Comparison of ENCODE assay signal across 14 mouse cellular contexts in the genomic region with DNA sequence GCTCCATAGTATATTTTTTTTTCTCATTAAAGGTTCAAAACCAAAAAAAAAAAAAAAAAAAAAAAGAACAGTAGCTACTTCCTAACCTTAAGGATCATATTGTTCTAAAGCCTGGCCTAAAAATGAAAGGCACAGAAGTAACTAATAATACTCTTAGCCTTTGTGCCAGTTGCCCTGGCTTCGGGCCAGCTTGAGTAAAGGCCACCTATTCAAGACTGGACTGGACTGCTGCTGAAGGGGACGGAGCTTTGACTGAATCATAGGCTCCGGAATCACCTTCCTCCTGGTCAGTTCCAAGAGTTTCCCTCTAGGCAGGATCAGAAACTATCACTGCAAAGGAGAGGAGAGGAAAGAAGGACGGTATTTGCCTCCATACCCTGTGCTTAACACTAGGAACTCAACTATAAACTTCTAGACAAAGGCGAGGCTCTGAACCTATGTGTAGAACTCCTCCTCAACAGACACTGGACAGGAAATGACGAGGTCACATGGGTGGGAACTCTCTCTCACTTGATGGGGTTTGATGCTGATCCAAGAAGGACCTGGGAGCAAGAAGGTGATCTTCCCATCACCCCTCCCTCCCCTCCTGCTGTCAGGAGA. TPM values are rescaled to one million over a fixed set of nuclear protein-coding genes. Genes with fewer than 3 reads are reported as not detected.
DNase-seq lines count a peak whose midpoint lies in the region; ATAC-seq and TF ChIP-seq lines count a peak whose summit lies in the region.
"Had no signal": no experiment of that assay in that cellular context is flagged by ENCODE, and none has a peak within 500 bp of the region (broad histone marks: within the 10 kb centered on the region; RNA-seq: fewer than 3 reads in every experiment).

No protein-coding gene starts in this region.

- no peaks in the 10 kb centered on the region for H3K9me3 ChIP-seq in lung, embryonic 14.5 days (ENCODE audit: low read depth, low read length)
- H3K9me3 ChIP-seq in neural tube, embryonic 15.5 days (replicated peaks), result no peaks in the 10 kb centered on the region
- H3K9me3 ChIP-seq: intestine, embryonic 15.5 days had no signal

- DNase-seq in lung, embryonic 14.5 days, result peak; percentile 27
- DNase-seq in lung, postnatal 4 days, result no peak
- peak; percentile 90 for DNase-seq in adipocyte (ENCODE audit: low spot score)
- DNase-seq in gastrocnemius, postnatal 10 days, result peak; percentile 26
- peak; percentile 80 for DNase-seq in kidney, postnatal 10 days
- DNase-seq in layer of hippocampus, postnatal 25 days (ENCODE audit: extremely low spot score in 1 of 2, low spot score in 1 of 2), result no peak
- DNase-seq: lung, adult 2 months had no signal

- 66% methylated on average over 6 of the region's 6 CpGs for WGBS in lung, embryonic 14.5 days
- 78% methylated on average over 6 of the region's 6 CpGs for WGBS in neural tube, embryonic 15.5 days

- H3K4me2 ChIP-seq in lung, embryonic 14.5 days, result no peak overlapping the region
- no peak overlapping the region for H3K4me2 ChIP-seq in neural tube, embryonic 15.5 days
- H3K4me2 ChIP-seq: intestine, embryonic 15.5 days had no signal

- TF ChIP-seq CTCF in lung, embryonic 14.5 days (IDR thresholded peaks at IDR 0.05; ENCODE audit: low read depth), result no peak

- H3K9ac ChIP-seq in lung, embryonic 14.5 days, result no peak overlapping the region
- no peak overlapping the region for H3K9ac ChIP-seq in neural tube, embryonic 15.5 days (replicated peaks)
- H3K9ac ChIP-seq: intestine, embryonic 15.5 days had no signal

- no peak overlapping the region for H3K4me3 ChIP-seq in lung, embryonic 14.5 days (ENCODE audit: low read depth, low read length)
- no peak overlapping the region for H3K4me3 ChIP-seq in neural tube, embryonic 15.5 days (replicated peaks)
- H3K4me3 ChIP-seq: intestine, embryonic 15.5 days; myocyte had no signal

- ATAC-seq in lung, embryonic 14.5 days (ENCODE audit: insufficient read depth), result no peak
- ATAC-seq in neural tube, embryonic 15.5 days (ENCODE audit: low FRiP score), result no peak
- no peak for ATAC-seq in erythroblast, adult 5-6 weeks (replicated peaks; ENCODE audit: low FRiP score, poor library complexity, severe bottlenecking)
- ATAC-seq: intestine, embryonic 15.5 days had no signal

- H3K36me3 ChIP-seq in lung, embryonic 14.5 days (ENCODE audit: insufficient read depth), result no peaks in the 10 kb centered on the region
- H3K36me3 ChIP-seq in neural tube, embryonic 15.5 days, result no peaks in the 10 kb centered on the region
- H3K36me3 ChIP-seq: intestine, embryonic 15.5 days had no signal

- H3K27ac ChIP-seq in lung, embryonic 14.5 days (ENCODE audit: low read depth), result no peak overlapping the region
- H3K27ac ChIP-seq in neural tube, embryonic 15.5 days (replicated peaks), result no peak overlapping the region
- H3K27ac ChIP-seq: intestine, embryonic 15.5 days had no signal

- H3K4me1 ChIP-seq in lung, embryonic 14.5 days (ENCODE audit: insufficient read depth), result no peaks in the 10 kb centered on the region
- H3K4me1 ChIP-seq in neural tube, embryonic 15.5 days, result no peaks in the 10 kb centered on the region
- H3K4me1 ChIP-seq: intestine, embryonic 15.5 days had no signal

- H3K27me3 ChIP-seq in lung, embryonic 14.5 days (ENCODE audit: insufficient read depth, low read length), result no peaks in the 10 kb centered on the region
- H3K27me3 ChIP-seq in neural tube, embryonic 15.5 days (replicated peaks), result no peaks in the 10 kb centered on the region
- H3K27me3 ChIP-seq: intestine, embryonic 15.5 days had no signal

RNA-seq across cellular contexts. Expression of gene Rbp7, which starts 3.2 kb away (rescaled TPM):
- polyA plus RNA-seq in lung, embryonic 14.5 days (2014; fragmentation: Nextera tagmentation; extraction: Ambion mirVana), result 1.4 and 1.7 TPM in 2 replicates
- total RNA-seq in gastrocnemius, postnatal 10 days (2021), result 10 to 100 TPM in 1 of 2 experiments, 1 to 10 TPM in 1; 8.3 to 10.0 TPM
- 1.1 TPM in 1 of 2 replicates, not detected in the other for polyA plus RNA-seq in neural tube, embryonic 15.5 days (2015; fragmentation: Nextera tagmentation; extraction: Ambion mirVana)
- total RNA-seq in layer of hippocampus, postnatal 25 days (2021), result not detected
- total RNA-seq in erythroblast, adult 5-6 weeks (2015; ENCODE audit: low replicate concordance), result not detected in 2 replicates
- not detected in 2 replicates for total RNA-seq in erythroblast, adult 5-6 weeks (2017; ENCODE audit: low replicate concordance)
- total RNA-seq: common myeloid progenitor, adult 5-6 weeks; left cerebral cortex, postnatal 25 days had no signal
- polyA plus RNA-seq: myocyte had no signal

RNA-seq across cellular contexts. Expression of gene Tmem274, which starts 19.2 kb away (rescaled TPM):
- 0.32 TPM in 1 of 2 replicates, not detected in the other for polyA plus RNA-seq in lung, embryonic 14.5 days (2014; fragmentation: Nextera tagmentation; extraction: Ambion mirVana)
- total RNA-seq in gastrocnemius, postnatal 10 days (2021), result not detected
- not detected in 2 replicates for polyA plus RNA-seq in neural tube, embryonic 15.5 days (2015; fragmentation: Nextera tagmentation; extraction: Ambion mirVana)
- not detected for total RNA-seq in layer of hippocampus, postnatal 25 days (2021)
- total RNA-seq in erythroblast, adult 5-6 weeks (2015; ENCODE audit: low replicate concordance), result not detected in 2 replicates
- not detected in 2 replicates for total RNA-seq in erythroblast, adult 5-6 weeks (2017; ENCODE audit: low replicate concordance)
- total RNA-seq: common myeloid progenitor, adult 5-6 weeks; gastrocnemius, postnatal 36 days; left cerebral cortex, postnatal 25 days had no signal
- polyA plus RNA-seq: intestine, embryonic 15.5 days; lung, adult 2 months; myocyte had no signal

RNA-seq across cellular contexts. Expression of gene Nmnat1, which starts 27.1 kb away (rescaled TPM):
- 12.0 and 12.5 TPM in 2 replicates for polyA plus RNA-seq in lung, embryonic 14.5 days (2014; fragmentation: Nextera tagmentation; extraction: Ambion mirVana)
- 10 to 100 TPM; 16.0 to 16.1 TPM for total RNA-seq in gastrocnemius, postnatal 10 days (2021)
- polyA plus RNA-seq in neural tube, embryonic 15.5 days (2015; fragmentation: Nextera tagmentation; extraction: Ambion mirVana), result 5.8 and 9.0 TPM in 2 replicates
- total RNA-seq in layer of hippocampus, postnatal 25 days (2021), result 1 to 10 TPM; 8.0 to 8.4 TPM
- 0.58 and 3.1 TPM in 2 replicates for total RNA-seq in erythroblast, adult 5-6 weeks (2015; ENCODE audit: low replicate concordance)
- total RNA-seq in erythroblast, adult 5-6 weeks (2017; ENCODE audit: low replicate concordance), result 0.84 and 1.2 TPM in 2 replicates

RNA-seq across cellular contexts. Expression of gene Lzic, which starts 27.1 kb away (rescaled TPM):
- polyA plus RNA-seq in lung, embryonic 14.5 days (2014; fragmentation: Nextera tagmentation; extraction: Ambion mirVana), result 51.1 and 52.8 TPM in 2 replicates
- 10 to 100 TPM; 17.0 to 21.5 TPM for total RNA-seq in gastrocnemius, postnatal 10 days (2021)
- 37.9 and 40.0 TPM in 2 replicates for polyA plus RNA-seq in neural tube, embryonic 15.5 days (2015; fragmentation: Nextera tagmentation; extraction: Ambion mirVana)
- 10 to 100 TPM; 19.5 to 21.5 TPM for total RNA-seq in layer of hippocampus, postnatal 25 days (2021)
- 4.8 and 5.4 TPM in 2 replicates for total RNA-seq in erythroblast, adult 5-6 weeks (2015; ENCODE audit: low replicate concordance)
- total RNA-seq in erythroblast, adult 5-6 weeks (2017; ENCODE audit: low replicate concordance), result 6.1 and 23.2 TPM in 2 replicates

RNA-seq across cellular contexts. Expression of gene Ube4b, which starts 31.4 kb away (rescaled TPM):
- 40.0 and 41.3 TPM in 2 replicates for polyA plus RNA-seq in lung, embryonic 14.5 days (2014; fragmentation: Nextera tagmentation; extraction: Ambion mirVana)
- total RNA-seq in gastrocnemius, postnatal 10 days (2021), result 10 to 100 TPM; 45.4 to 49.7 TPM
- 50.4 and 54.5 TPM in 2 replicates for polyA plus RNA-seq in neural tube, embryonic 15.5 days (2015; fragmentation: Nextera tagmentation; extraction: Ambion mirVana)
- 100 to 1,000 TPM in 1 of 2 experiments, 10 to 100 TPM in 1; 92.8 to 113 TPM for total RNA-seq in layer of hippocampus, postnatal 25 days (2021)
- total RNA-seq in erythroblast, adult 5-6 weeks (2015; ENCODE audit: low replicate concordance), result 29.9 and 37.1 TPM in 2 replicates
- total RNA-seq in erythroblast, adult 5-6 weeks (2017; ENCODE audit: low replicate concordance), result 26.8 and 34.8 TPM in 2 replicates

Comparison
In these comparisons a context has a peak if more than half of its experiments do, and no peak if none do; other contexts are left out.
1. DNase-seq: peak in lung, embryonic 14.5 days (single experiment), adipocyte (single experiment), gastrocnemius, postnatal 10 days (single experiment) and kidney, postnatal 10 days (single experiment); none in lung, postnatal 4 days (0 of 2) and layer of hippocampus, postnatal 25 days (0 of 2).
2. RNA of gene Rbp7, which starts 3.2 kb away (total RNA-seq): 8.3 to 10.0 TPM in gastrocnemius, postnatal 10 days; not detected in layer of hippocampus, postnatal 25 days and not detected in erythroblast, adult 5-6 weeks; every median in the first group is over 4 times any median in the second.